Mouse (Mus musculus): ENCODE measurements around the gene Mical1.
A peak's percentile ranks its signal among the peaks of the same experiment; 100 is the strongest.

The Mical1 gene

GRCm38 (mm10) chr10:41476171-41477017 lies at the start of gene Mical1:
Gene Mical1, plus strand, starts transcription at chr10:41476314.
- DNase-seq (ENCODE audit: low read depth in 1 of 2, low spot score in 2 of 2): peak in 1 of 2 experiments; percentile 54

GRCm38 (mm10) chr10:41426368-41426767 lies 49.7 kb upstream of the Mical1 start:
- no peak for DNase-seq (ENCODE audit: low read depth in 1 of 2, low spot score in 2 of 2)

- peak in 1 of 2 experiments; percentile 23 for DNase-seq (ENCODE audit: low read depth in 1 of 2, low spot score in 2 of 2)
These were observed 41.5 kb upstream of the Mical1 start for GRCm38 (mm10) chr10:41434624-41435023.

GRCm38 (mm10) chr10:41435141-41435540 lies 41.0 kb upstream of the Mical1 start:
- DNase-seq (ENCODE audit: low read depth in 1 of 2, low spot score in 2 of 2): no peak

- DNase-seq (ENCODE audit: low read depth in 1 of 2, low spot score in 2 of 2): no peak
These were observed 27.9 kb upstream of the Mical1 start for GRCm38 (mm10) chr10:41448216-41448615.

GRCm38 (mm10) chr10:41449684-41450083 lies 26.4 kb upstream of the Mical1 start:
- no peak for DNase-seq (ENCODE audit: low read depth in 1 of 2, low spot score in 2 of 2)

- peak; percentile 83 to 92 for DNase-seq (ENCODE audit: low read depth in 1 of 2, low spot score in 2 of 2)
These were observed 25.9 kb upstream of the Mical1 start, which contains the start of gene Zbtb24 for GRCm38 (mm10) chr10:41450137-41450670. Gene Zbtb24, plus strand, starts transcription at chr10:41450383.

GRCm38 (mm10) chr10:41450780-41451522 lies 25.2 kb upstream of the Mical1 start:
- no peak for DNase-seq (ENCODE audit: low read depth in 1 of 2, low spot score in 2 of 2)

- no peak for DNase-seq (ENCODE audit: low read depth in 1 of 2, low spot score in 2 of 2)
These were observed 24.5 kb upstream of the Mical1 start for GRCm38 (mm10) chr10:41451656-41452055.

GRCm38 (mm10) chr10:41452791-41453190 lies 23.3 kb upstream of the Mical1 start:
- no peak for DNase-seq (ENCODE audit: low read depth in 1 of 2, low spot score in 2 of 2)

- DNase-seq (ENCODE audit: low read depth in 1 of 2, low spot score in 2 of 2): no peak
These were observed 16.1 kb upstream of the Mical1 start for GRCm38 (mm10) chr10:41459990-41460389.

- DNase-seq (ENCODE audit: low read depth in 1 of 2, low spot score in 2 of 2): no peak
These were observed 15.6 kb upstream of the Mical1 start for GRCm38 (mm10) chr10:41460501-41460900.

- no peak for DNase-seq (ENCODE audit: low read depth in 1 of 2, low spot score in 2 of 2)
These were observed 14.9 kb upstream of the Mical1 start for GRCm38 (mm10) chr10:41461057-41461722.

GRCm38 (mm10) chr10:41464401-41464955 lies 11.6 kb upstream of the Mical1 start:
- no peak for DNase-seq (ENCODE audit: low read depth in 1 of 2, low spot score in 2 of 2)

GRCm38 (mm10) chr10:41467325-41467724 lies 8.8 kb upstream of the Mical1 start:
- no peak for DNase-seq (ENCODE audit: low read depth in 1 of 2, low spot score in 2 of 2)

- no peak for DNase-seq (ENCODE audit: low read depth in 1 of 2, low spot score in 2 of 2)
These were observed 5.4 kb upstream of the Mical1 start for GRCm38 (mm10) chr10:41470693-41471092.

- no peak for DNase-seq (ENCODE audit: low read depth in 1 of 2, low spot score in 2 of 2)
These were observed 3.6 kb upstream of the Mical1 start for GRCm38 (mm10) chr10:41472534-41472933.

GRCm38 (mm10) chr10:41472962-41473481 lies 3.1 kb upstream of the Mical1 start:
- peak in 1 of 2 experiments; percentile 13 for DNase-seq (ENCODE audit: low read depth in 1 of 2, low spot score in 2 of 2)

- peak in 1 of 2 experiments; percentile 53 for DNase-seq (ENCODE audit: low read depth in 1 of 2, low spot score in 2 of 2)
These were observed 2.2 kb upstream of the Mical1 start for GRCm38 (mm10) chr10:41473782-41474468.

- no peak for DNase-seq (ENCODE audit: low read depth in 1 of 2, low spot score in 2 of 2)
These were observed 1.1 kb upstream of the Mical1 start for GRCm38 (mm10) chr10:41474981-41475391.

Measured in monocyte, adult 2 months (primary cell).